16 mouse cellular contexts compared by ENCODE assay signal in genomic region chr12:50084517-50084916, GRCm38 (mm10).
"Had no signal": no experiment of that assay in that cellular context is flagged by ENCODE, and none has a peak within 500 bp of the region (broad histone marks: within the 10 kb centered on the region; RNA-seq: fewer than 3 reads in every experiment).

No protein-coding gene starts in this region.

- H3K4me1 ChIP-seq: limb, embryonic 10.5 days; liver, embryonic 12.5 days; midbrain, embryonic 10.5 days; neural tube, embryonic 13.5 days had no signal

- ATAC-seq: liver, embryonic 12.5 days; midbrain, embryonic 16.5 days had no signal

- H3K36me3 ChIP-seq: limb, embryonic 10.5 days; liver, embryonic 12.5 days; midbrain, embryonic 10.5 days; neural tube, embryonic 13.5 days had no signal

- H3K27me3 ChIP-seq: liver, embryonic 12.5 days; neural tube, embryonic 13.5 days had no signal

- H3K27ac ChIP-seq: kidney, postnatal 0 days; left cerebral cortex, adult 2 months; limb, embryonic 10.5 days; liver, embryonic 12.5 days; midbrain, embryonic 10.5 days; neural tube, embryonic 13.5 days had no signal

- H3K9me3 ChIP-seq: limb, embryonic 10.5 days; liver, embryonic 12.5 days; midbrain, embryonic 10.5 days; neural tube, embryonic 13.5 days had no signal

- H3K4me2 ChIP-seq: liver, embryonic 12.5 days; lung, embryonic 14.5 days; neural tube, embryonic 13.5 days had no signal

- H3K4me3 ChIP-seq: left cerebral cortex, adult 2 months; limb, embryonic 10.5 days; liver, embryonic 12.5 days; midbrain, embryonic 10.5 days; neural tube, embryonic 13.5 days had no signal

- DNase-seq: kidney, adult 11 months; kidney, adult 9 months; kidney, postnatal 36 days; lung, embryonic 14.5 days; lung, postnatal 10 days; lung, postnatal 4 days; right cerebral cortex, adult 18-20 months; right cerebral cortex, postnatal 25 days; thymus, postnatal 14 days had no signal

- H3K9ac ChIP-seq: liver, embryonic 12.5 days; lung, embryonic 14.5 days; neural tube, embryonic 13.5 days had no signal
